Mouse (Mus musculus) embryonic facial prominence, embryonic 15.5 days (tissue): ENCODE data around the gene Tcf7. TPM values are rescaled to one million over a fixed set of nuclear protein-coding genes. Genes with fewer than 3 reads are reported as not detected.
A peak's percentile ranks its signal among the peaks of the same experiment; 100 is the strongest.

Experiments used
- ATAC-seq: fragments of 200-750 bp; cut with Nextera tagmentation; 2 replicates; pipeline ENCODE4 v1.8.0; 2017; ENCODE audit warnings: low read depth, moderate TSS enrichment; ENCODE audit not compliant: insufficient number of reproducible peaks, low FRiP score, low TSS enrichment
- H3K27ac ChIP-seq: fragments of 300-500 bp; sonication (generic); replicated peaks from 2 replicates; pipeline ENCODE4 v1.5.1; 2015; ENCODE audit warnings: mild to moderate bottlenecking, inconsistent platforms
- H3K27me3 ChIP-seq: fragments of 300-500 bp; sonication (generic); 2 replicates; pipeline ENCODE4 v1.6.1; 2015; ENCODE audit warnings: inconsistent platforms
- H3K36me3 ChIP-seq: fragments of 300-500 bp; sonication (generic); 2 replicates; pipeline ENCODE4 v1.6.1; 2015; ENCODE audit warnings: mild to moderate bottlenecking, inconsistent platforms
- H3K4me1 ChIP-seq: fragments of 300-500 bp; sonication (generic); 2 replicates; pipeline ENCODE4 v1.6.1; 2015; ENCODE audit warnings: inconsistent platforms
- H3K4me2 ChIP-seq: fragments of 300-500 bp; sonication (generic); replicated peaks from 2 replicates; pipeline ENCODE4 v1.6.1; 2015; ENCODE audit warnings: mild to moderate bottlenecking, inconsistent platforms
- H3K4me3 ChIP-seq: fragments of 300-500 bp; sonication (generic); replicated peaks from 2 replicates; pipeline ENCODE4 v1.5.1; 2015; ENCODE audit warnings: mild to moderate bottlenecking, inconsistent platforms
- H3K9ac ChIP-seq: fragments of 300-500 bp; sonication (generic); 2 replicates; pipeline ENCODE4 v1.6.1; 2015; ENCODE audit warnings: inconsistent platforms
- H3K9me3 ChIP-seq: fragments of 300-500 bp; sonication (generic); replicated peaks from 2 replicates; pipeline ENCODE4 v1.6.1; 2016; ENCODE audit warnings: inconsistent platforms
- WGBS: fragments of 180-500 bp; shearing (Covaris S2); methylation state at CpG from one replicate; pipeline ENCODE4 v1.1.7; 2015; 5-methylcytosine and 5-hydroxymethylcytosine counted together
- polyA plus RNA-seq: library from polyadenylated mRNA; unstranded; fragments of >200 nt; fragmentation: Nextera tagmentation; extraction: Ambion mirVana; gene quantifications from 2 replicates; pipeline ENCODE4 v1.2.1, GENCODE M21; 2015

Tcf7 gene
- polyA plus RNA-seq, 1 experiment from 2014 or later: 22.6 TPM

DNA sequence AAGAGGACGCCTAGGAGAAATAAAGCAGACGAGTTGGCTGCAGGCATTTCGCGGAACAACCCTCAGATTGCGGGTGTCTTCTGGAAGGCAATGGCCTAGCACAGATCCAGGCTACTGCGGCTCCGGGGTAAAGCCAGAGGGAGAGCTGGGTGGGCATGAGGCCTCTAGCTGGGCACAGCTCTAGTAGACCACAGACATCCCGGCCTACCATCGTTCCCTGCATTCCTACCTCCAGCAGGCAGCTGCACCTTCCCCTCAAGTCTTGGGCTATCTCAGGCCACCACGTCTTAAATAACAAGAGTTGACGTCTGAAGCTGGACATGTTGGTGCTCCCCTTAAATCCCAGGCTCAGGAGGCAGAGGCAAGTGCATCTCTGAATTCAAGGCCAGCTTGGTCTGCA lies 20.5 kb downstream of the Tcf7 start:
- Histone ChIP-seq H3K36me3 (0 out of 2 replicates have a peak, but pooled peaks cover 3% of the 10 kb centered on the region), H3K4me3 (no peak overlapping the region), H3K27me3 (no peaks in the 10 kb centered on the region), H3K9me3 (no peaks in the 10 kb centered on the region), H3K4me1 (peaks cover 10% of the 10 kb centered on the region), H3K4me2 (no peak overlapping the region), H3K9ac (no peak overlapping the region), H3K27ac (no peak overlapping the region)
- 88% methylated on average over 11 of the region's 11 CpGs for WGBS
- no peak for ATAC-seq

DNA sequence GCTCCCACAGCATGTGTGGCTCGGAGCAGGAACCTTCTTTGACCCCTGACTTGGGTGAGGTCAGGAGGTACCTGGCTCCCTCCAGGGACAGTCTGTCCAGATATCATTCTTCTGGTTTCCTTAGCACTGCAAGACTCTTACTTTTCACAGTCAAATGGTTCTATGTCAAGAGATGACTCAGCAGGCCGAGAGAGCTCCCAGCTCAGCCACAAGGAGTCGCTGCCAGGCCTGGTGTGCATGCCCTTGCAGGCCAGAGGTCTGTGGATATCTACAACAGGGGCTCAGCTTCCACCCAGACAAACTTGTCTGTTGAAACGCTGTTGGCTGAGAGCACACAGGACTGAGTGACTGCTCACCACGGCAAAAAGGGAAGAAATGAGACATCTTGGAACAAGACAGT lies 20.9 kb downstream of the Tcf7 start:
- H3K36me3 ChIP-seq: 0 out of 2 replicates have a peak, but pooled peaks cover 3% of the 10 kb centered on the region

GRCm38 (mm10) chr11:52260878-52261277 lies 21.9 kb downstream of the Tcf7 start:
- 76% methylated on average over 4 of the region's 4 CpGs for WGBS
- Histone ChIP-seq H3K9ac (no peak overlapping the region), H3K4me2 (no peak overlapping the region), H3K36me3 (0 out of 2 replicates have a peak, but pooled peaks cover 3% of the 10 kb centered on the region), H3K4me1 (peaks cover 10% of the 10 kb centered on the region), H3K9me3 (no peaks in the 10 kb centered on the region), H3K27me3 (no peaks in the 10 kb centered on the region), H3K27ac (no peak overlapping the region), H3K4me3 (no peak overlapping the region)
- no peak for ATAC-seq

More for the DNA sequence above, 20.9 kb downstream of the Tcf7 start:
- Histone ChIP-seq H3K9me3 (no peaks in the 10 kb centered on the region), H3K9ac (no peak overlapping the region), H3K27ac (no peak overlapping the region), H3K27me3 (no peaks in the 10 kb centered on the region), H3K4me1 (peaks cover 10% of the 10 kb centered on the region), H3K4me2 (no peak overlapping the region), H3K4me3 (no peak overlapping the region)
- 49% methylated on average over 5 of the region's 5 CpGs for WGBS
- ATAC-seq: no peak

DNA sequence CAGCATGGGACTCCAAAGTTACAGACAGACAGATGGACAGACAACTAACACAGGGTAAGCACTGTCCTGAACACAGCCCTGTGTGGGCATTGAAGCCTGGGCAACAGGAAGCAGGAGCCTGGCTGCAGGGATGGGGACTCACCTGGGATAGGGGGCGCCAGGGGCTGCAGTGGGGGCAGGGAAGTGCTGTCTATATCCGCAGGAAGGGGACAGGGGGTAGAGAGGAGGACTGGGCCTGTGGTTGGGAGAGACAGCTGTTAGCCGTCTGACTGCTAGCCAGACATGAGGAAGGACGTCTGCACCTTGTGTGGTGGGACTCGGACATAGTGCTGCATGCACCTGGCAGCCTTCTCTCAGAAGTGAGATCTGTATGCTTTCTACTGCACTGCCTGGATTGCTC lies 24.1 kb downstream of the Tcf7 start:
- no peaks in the 10 kb centered on the region for H3K9me3 ChIP-seq
- ATAC-seq: no peak

GRCm38 (mm10) chr11:52257376-52257775 lies 25.4 kb downstream of the Tcf7 start:
- 91% methylated on average over 3 of the region's 3 CpGs for WGBS
- Histone ChIP-seq H3K9ac (no peak overlapping the region), H3K27me3 (no peaks in the 10 kb centered on the region), H3K4me2 (no peak overlapping the region), H3K4me3 (no peak overlapping the region), H3K36me3 (peaks cover 8% of the 10 kb centered on the region; the same call in 1 of the 2 replicates), H3K27ac (no peak overlapping the region), H3K9me3 (no peaks in the 10 kb centered on the region), H3K4me1 (peaks cover 14% of the 10 kb centered on the region)
- no peak for ATAC-seq

More for the DNA sequence above, 24.1 kb downstream of the Tcf7 start:
- H3K9ac ChIP-seq: no peak overlapping the region
- peaks cover 8% of the 10 kb centered on the region; the same call in 1 of the 2 replicates for H3K36me3 ChIP-seq
- WGBS: 61% methylated on average over 5 of the region's 5 CpGs
- no peak overlapping the region for H3K4me3 ChIP-seq
- H3K4me2 ChIP-seq: no peak overlapping the region
- peaks cover 3% of the 10 kb centered on the region for H3K4me1 ChIP-seq
- no peak overlapping the region for H3K27ac ChIP-seq
- no peaks in the 10 kb centered on the region for H3K27me3 ChIP-seq

DNA sequence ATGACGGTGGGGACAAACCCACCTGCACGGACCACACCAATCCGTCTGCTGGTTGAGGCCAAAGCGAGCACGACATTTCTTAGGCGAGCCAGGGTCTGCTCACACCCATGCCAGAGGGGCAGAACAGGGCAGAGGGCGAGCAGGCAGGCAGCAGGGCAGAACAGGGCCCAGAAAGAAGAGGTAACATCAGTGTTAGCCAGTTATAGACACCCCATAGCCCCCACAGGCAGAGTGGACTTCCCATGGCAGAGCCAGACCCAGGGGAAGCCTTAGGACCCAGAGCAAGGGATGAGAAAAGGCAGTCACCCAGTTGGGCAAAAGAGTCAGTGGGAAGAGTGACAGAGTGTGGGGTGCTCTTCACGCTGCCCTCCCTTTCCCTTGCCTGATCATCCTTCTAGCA lies 27.7 kb downstream of the Tcf7 start:
- H3K4me2 ChIP-seq: no peak overlapping the region
- H3K27me3 ChIP-seq: no peaks in the 10 kb centered on the region
- H3K9ac ChIP-seq: no peak overlapping the region
- ATAC-seq: no peak
- H3K36me3 ChIP-seq: peaks cover 8% of the 10 kb centered on the region; the same call in 1 of the 2 replicates
- WGBS: 85% methylated on average over 8 of the region's 8 CpGs
- H3K4me1 ChIP-seq: peaks cover 14% of the 10 kb centered on the region
- no peak overlapping the region for H3K4me3 ChIP-seq
- H3K27ac ChIP-seq: no peak overlapping the region
- no peaks in the 10 kb centered on the region for H3K9me3 ChIP-seq

- H3K4me3 ChIP-seq: no peak overlapping the region
These were observed 29.0 kb downstream of the Tcf7 start for GRCm38 (mm10) chr11:52253674-52254375.

GRCm38 (mm10) chr11:52252692-52253091 lies 30.1 kb downstream of the Tcf7 start:
- Histone ChIP-seq H3K27me3 (no peaks in the 10 kb centered on the region), H3K4me3 (no peak overlapping the region), H3K36me3 (peaks cover 19% of the 10 kb centered on the region), H3K4me1 (peaks cover 14% of the 10 kb centered on the region), H3K9ac (no peak overlapping the region), H3K9me3 (no peaks in the 10 kb centered on the region), H3K27ac (peak overlapping the region; percentile 60), H3K4me2 (no peak overlapping the region)
- ATAC-seq: no peak
- 53% methylated on average over 1 of the region's 1 CpGs for WGBS

More at GRCm38 (mm10) chr11:52253674-52254375, 29.0 kb downstream of the Tcf7 start:
- Histone ChIP-seq H3K4me2 (no peak overlapping the region), H3K4me1 (peaks cover 14% of the 10 kb centered on the region), H3K9ac (no peak overlapping the region), H3K36me3 (peaks cover 14% of the 10 kb centered on the region), H3K27ac (0 out of 2 replicates have a peak overlapping the region, but pooled peaks have one; percentile 60), H3K9me3 (no peaks in the 10 kb centered on the region), H3K27me3 (no peaks in the 10 kb centered on the region)
- 64% methylated on average over 11 of the region's 11 CpGs for WGBS
- no peak; the same call in 1 of the 2 replicates for ATAC-seq

DNA sequence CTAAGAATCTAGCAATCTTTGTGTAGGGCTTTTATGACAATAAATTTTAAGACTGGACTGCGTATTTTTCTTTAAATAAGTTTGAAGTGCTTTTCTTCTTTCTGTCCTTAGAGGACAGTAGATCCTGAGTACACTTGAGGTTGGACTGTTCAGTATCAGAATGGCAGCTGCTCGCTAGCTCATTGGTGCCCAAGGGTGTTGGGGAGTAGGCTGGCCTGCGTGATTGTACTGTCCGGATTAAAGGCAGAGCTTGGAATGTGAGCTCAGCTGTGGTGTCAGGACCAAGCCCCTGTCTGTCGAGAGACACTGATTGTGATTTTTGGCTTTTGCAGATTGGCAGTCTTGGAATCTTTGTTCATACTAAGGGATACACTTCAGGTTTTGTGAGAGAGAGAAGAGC lies 31.0 kb downstream of the Tcf7 start:
- Histone ChIP-seq H3K27ac (0 out of 2 replicates have a peak overlapping the region, but pooled peaks have one; percentile 44), H3K9me3 (no peaks in the 10 kb centered on the region), H3K9ac (no peak overlapping the region), H3K4me1 (peaks cover 14% of the 10 kb centered on the region), H3K36me3 (peaks cover 27% of the 10 kb centered on the region), H3K27me3 (no peaks in the 10 kb centered on the region), H3K4me2 (no peak overlapping the region), H3K4me3 (no peak overlapping the region)
- 66% methylated on average over 5 of the region's 5 CpGs for WGBS
- ATAC-seq: peak; percentile 53; the same call in 1 of the 2 replicates

DNA sequence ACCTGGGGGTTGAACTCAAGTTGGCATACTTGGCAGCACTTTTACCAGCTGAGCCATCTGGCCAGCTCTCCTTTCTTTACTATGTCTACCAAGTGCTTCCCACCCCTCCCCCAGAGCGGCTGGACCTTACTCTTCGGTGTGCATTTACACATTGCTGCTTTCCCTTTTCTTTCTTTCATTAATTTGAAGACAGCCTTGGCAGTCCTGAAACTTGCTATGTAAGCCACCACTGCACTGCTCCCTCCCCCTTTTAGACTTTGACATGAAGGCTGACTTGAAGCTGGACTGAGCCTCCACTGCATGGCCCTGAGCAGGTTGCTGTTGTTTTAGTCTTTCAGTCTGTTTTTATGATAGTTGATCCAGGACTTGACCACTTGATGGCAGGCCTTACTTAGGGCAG lies 33.4 kb downstream of the Tcf7 start:
- Histone ChIP-seq H3K4me3 (no peak overlapping the region), H3K36me3 (peaks cover 36% of the 10 kb centered on the region), H3K27me3 (no peaks in the 10 kb centered on the region), H3K4me2 (no peak overlapping the region), H3K9me3 (no peaks in the 10 kb centered on the region), H3K4me1 (peaks cover 14% of the 10 kb centered on the region), H3K27ac (no peak overlapping the region), H3K9ac (no peak overlapping the region)
- WGBS: 93% methylated on average over 2 of the region's 2 CpGs
- no peak for ATAC-seq

- no peak for ATAC-seq
- Histone ChIP-seq H3K27me3 (no peaks in the 10 kb centered on the region), H3K9ac (no peak overlapping the region), H3K9me3 (no peaks in the 10 kb centered on the region), H3K36me3 (peaks cover 41% of the 10 kb centered on the region), H3K4me1 (no peaks in the 10 kb centered on the region), H3K4me3 (no peak overlapping the region), H3K4me2 (no peak overlapping the region), H3K27ac (no peak overlapping the region)
- 74% methylated on average over 4 of the region's 4 CpGs for WGBS
These were observed 41.8 kb downstream of the Tcf7 start for GRCm38 (mm10) chr11:52240898-52241542.
